Mouse (Mus musculus): Measurements from ENCODE around the gene Slc9a5. TPM values are rescaled to one million over a fixed set of nuclear protein-coding genes. Genes with fewer than 3 reads are reported as not detected.

Gene Slc9a5
- polyA plus RNA-seq, 1 experiment from 2014 or later = 12.0 TPM

DNA sequence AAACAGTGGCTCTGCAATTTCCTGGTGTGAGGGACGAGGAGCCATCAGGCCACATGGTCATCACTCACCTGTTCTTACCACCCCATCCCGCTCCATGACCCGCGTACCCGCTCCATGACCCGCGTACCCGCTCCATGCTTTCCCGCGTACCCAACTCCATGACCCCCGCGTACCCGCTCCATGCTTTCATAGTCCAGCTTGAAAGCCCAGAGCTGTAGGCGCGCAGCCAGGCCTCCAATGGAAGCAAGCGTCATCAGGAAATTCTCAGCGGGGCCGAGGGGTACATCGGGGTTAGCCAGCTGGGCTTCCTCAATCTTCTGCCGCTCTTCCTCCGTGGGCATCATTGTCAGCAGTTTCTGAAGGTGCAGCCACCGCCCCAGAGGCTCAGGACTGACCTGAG lies 17.2 kb upstream of the Slc9a5 start:
- no peak overlapping the region for H3K9ac ChIP-seq

GRCm38 (mm10) chr8:105331931-105332330 lies 16.7 kb upstream of the Slc9a5 start:
- Histone ChIP-seq H3K9ac (no peak overlapping the region), H3K4me3 (no peak overlapping the region), H3K4me2 (no peak overlapping the region), H3K27me3 (replicated peaks) (no peaks in the 10 kb centered on the region), H3K4me1 (peaks cover 9% of the 10 kb centered on the region), H3K36me3 (replicated peaks) (peaks cover 36% of the 10 kb centered on the region; the same call in 1 of the 2 replicates), H3K9me3 (no peaks in the 10 kb centered on the region), H3K27ac (no peak overlapping the region)
- WGBS = 96% methylated on average over 9 of the region's 9 CpGs
- no peak for ATAC-seq (replicated peaks)

More for the DNA sequence above, 17.2 kb upstream of the Slc9a5 start:
- Histone ChIP-seq H3K9me3 (no peaks in the 10 kb centered on the region), H3K36me3 (replicated peaks) (peaks cover 36% of the 10 kb centered on the region; the same call in 1 of the 2 replicates), H3K27ac (no peak overlapping the region), H3K4me3 (no peak overlapping the region), H3K4me2 (no peak overlapping the region), H3K27me3 (replicated peaks) (no peaks in the 10 kb centered on the region), H3K4me1 (peaks cover 11% of the 10 kb centered on the region)
- ATAC-seq (replicated peaks) = no peak
- 96% methylated on average over 22 of the region's 22 CpGs for WGBS

GRCm38 (mm10) chr8:105332523-105332922 lies 16.1 kb upstream of the Slc9a5 start:
- Histone ChIP-seq H3K36me3 (replicated peaks) (peaks cover 36% of the 10 kb centered on the region; the same call in 1 of the 2 replicates), H3K4me3 (no peak overlapping the region)

GRCm38 (mm10) chr8:105336373-105337130 lies 12.1 kb upstream of the Slc9a5 start:
- 0 out of 2 replicates have a peak overlapping the region, but pooled peaks have one; percentile 1 for H3K4me2 ChIP-seq
- no peaks in the 10 kb centered on the region for H3K4me1 ChIP-seq
- peak overlapping the region; percentile 18 for H3K4me3 ChIP-seq
- H3K36me3 ChIP-seq (replicated peaks) = 0 out of 2 replicates have a peak, but pooled peaks cover 4% of the 10 kb centered on the region
- WGBS = 50% methylated on average over 32 of the region's 32 CpGs
- ATAC-seq (replicated peaks) = peak; percentile 33
- no peak overlapping the region for H3K9ac ChIP-seq
- H3K9me3 ChIP-seq = no peaks in the 10 kb centered on the region
- no peaks in the 10 kb centered on the region for H3K27me3 ChIP-seq (replicated peaks)
- no peak overlapping the region for H3K27ac ChIP-seq

More at GRCm38 (mm10) chr8:105332523-105332922, 16.1 kb upstream of the Slc9a5 start:
- WGBS = 80% methylated on average over 2 of the region's 2 CpGs
- H3K9ac ChIP-seq = no peak overlapping the region
- ATAC-seq (replicated peaks) = no peak
- H3K9me3 ChIP-seq = no peaks in the 10 kb centered on the region
- H3K27ac ChIP-seq = no peak overlapping the region
- H3K27me3 ChIP-seq (replicated peaks) = no peaks in the 10 kb centered on the region
- H3K4me2 ChIP-seq = no peak overlapping the region
- peaks cover 3% of the 10 kb centered on the region for H3K4me1 ChIP-seq

DNA sequence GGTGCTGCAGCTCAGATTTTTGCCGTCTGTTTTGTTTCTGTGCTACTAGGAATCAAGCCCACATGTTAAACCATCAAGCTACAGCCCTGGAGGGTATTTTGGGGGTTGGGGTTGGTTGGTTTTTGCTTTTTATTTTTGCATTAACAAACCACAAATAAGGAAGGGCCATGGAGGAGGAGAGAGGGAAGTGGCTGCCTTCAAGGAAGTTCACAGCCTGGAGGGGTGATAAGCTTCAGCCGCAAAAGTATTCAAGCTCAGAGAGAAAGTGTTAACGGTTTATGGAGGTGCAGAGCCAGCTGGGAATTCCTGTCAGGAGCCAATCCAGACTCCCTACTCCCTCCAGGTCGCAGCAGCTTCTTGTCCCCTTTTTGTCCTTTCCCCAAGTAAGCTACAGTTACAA lies 9.7 kb upstream of the Slc9a5 start:
- Histone ChIP-seq H3K4me2 (no peak overlapping the region), H3K9ac (no peak overlapping the region), H3K27me3 (replicated peaks) (no peaks in the 10 kb centered on the region), H3K27ac (no peak overlapping the region), H3K4me1 (no peaks in the 10 kb centered on the region), H3K9me3 (no peaks in the 10 kb centered on the region), H3K4me3 (no peak overlapping the region), H3K36me3 (replicated peaks) (no peaks in the 10 kb centered on the region)
- WGBS = 70% methylated on average over 4 of the region's 4 CpGs
- no peak for ATAC-seq (replicated peaks)

DNA sequence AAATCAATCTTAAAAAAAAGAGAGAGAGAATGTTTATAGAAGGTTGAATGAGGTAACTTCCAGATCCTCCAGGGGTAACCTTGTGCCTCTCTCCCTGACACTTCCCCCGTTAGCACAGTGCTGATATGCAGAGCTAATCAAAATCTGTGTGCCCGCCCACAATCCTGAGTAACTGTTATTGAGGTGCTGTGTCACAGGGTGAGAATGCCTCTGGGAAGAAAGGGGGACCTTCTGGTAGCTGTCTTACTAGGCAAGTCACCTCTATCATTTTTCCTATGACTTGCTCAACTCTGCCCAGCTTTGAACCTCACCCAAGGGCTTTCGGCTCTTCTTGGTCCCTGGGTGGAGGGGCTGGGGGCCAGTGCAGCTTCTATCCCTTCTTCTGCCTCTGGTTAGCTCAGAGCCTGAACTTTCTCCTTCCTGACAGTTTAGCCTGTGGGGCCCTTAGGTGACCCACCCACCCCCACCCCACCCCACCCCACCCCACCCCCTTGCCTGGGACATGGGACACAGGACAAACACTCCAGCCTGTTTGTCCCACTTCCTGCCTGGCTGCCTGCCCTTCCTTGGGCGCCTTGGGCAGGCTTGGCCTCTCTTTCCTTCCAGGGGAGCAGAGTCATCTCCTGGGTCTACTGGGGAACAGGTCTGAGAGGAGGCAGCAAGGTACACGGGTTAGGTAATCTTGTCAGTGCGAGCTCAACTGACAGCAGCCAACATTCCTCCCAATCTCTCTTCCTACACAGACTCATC lies 8.6 kb upstream of the Slc9a5 start:
- no peak for ATAC-seq (replicated peaks)
- WGBS = 84% methylated on average over 6 of the region's 6 CpGs

GRCm38 (mm10) chr8:105341399-105341798 lies 7.2 kb upstream of the Slc9a5 start:
- 43% methylated on average over 8 of the region's 8 CpGs for WGBS
- Histone ChIP-seq H3K9ac (no peak overlapping the region), H3K4me2 (no peak overlapping the region), H3K4me3 (no peak overlapping the region), H3K27ac (no peak overlapping the region), H3K36me3 (replicated peaks) (no peaks in the 10 kb centered on the region), H3K9me3 (no peaks in the 10 kb centered on the region), H3K27me3 (replicated peaks) (0 out of 2 replicates have a peak, but pooled peaks cover under 1% of the 10 kb centered on the region), H3K4me1 (0 out of 2 replicates have a peak, but pooled peaks cover under 1% of the 10 kb centered on the region)
- no peak for ATAC-seq (replicated peaks)

More for the DNA sequence above, 8.6 kb upstream of the Slc9a5 start:
- H3K4me3 ChIP-seq = no peak overlapping the region
- H3K27ac ChIP-seq = no peak overlapping the region
- H3K9ac ChIP-seq = no peak overlapping the region
- H3K4me2 ChIP-seq = no peak overlapping the region
- H3K9me3 ChIP-seq = no peaks in the 10 kb centered on the region
- no peaks in the 10 kb centered on the region for H3K36me3 ChIP-seq (replicated peaks)
- H3K27me3 ChIP-seq (replicated peaks) = no peaks in the 10 kb centered on the region
- no peaks in the 10 kb centered on the region for H3K4me1 ChIP-seq

DNA sequence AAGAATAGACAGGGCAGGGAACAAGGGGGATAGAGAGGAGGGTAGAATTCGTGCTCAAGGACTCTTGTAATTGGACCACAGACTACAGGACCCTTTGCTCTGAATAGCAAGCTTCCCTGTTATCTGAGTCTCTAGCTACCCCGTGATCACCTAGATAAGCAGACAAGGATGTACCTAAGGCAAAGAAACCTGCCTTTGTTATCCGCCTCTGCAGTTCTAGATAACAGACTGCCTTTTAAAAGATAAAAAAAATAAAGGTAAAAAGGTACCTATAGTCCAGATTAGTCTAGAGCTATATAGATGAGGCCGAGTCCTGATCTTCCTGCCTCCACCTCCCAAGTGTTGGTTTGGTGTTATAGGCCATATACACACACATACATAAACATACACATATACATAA lies 5.9 kb upstream of the Slc9a5 start:
- no peak overlapping the region for H3K27ac ChIP-seq
- H3K36me3 ChIP-seq (replicated peaks) = no peaks in the 10 kb centered on the region
- no peak overlapping the region for H3K4me3 ChIP-seq
- H3K9ac ChIP-seq = no peak overlapping the region
- WGBS = 86% methylated on average over 4 of the region's 4 CpGs
- H3K9me3 ChIP-seq = no peaks in the 10 kb centered on the region
- no peak for ATAC-seq (replicated peaks)
- H3K27me3 ChIP-seq (replicated peaks) = peaks cover 14% of the 10 kb centered on the region
- H3K4me2 ChIP-seq = no peak overlapping the region
- H3K4me1 ChIP-seq = peaks cover 14% of the 10 kb centered on the region

- H3K9me3 ChIP-seq = no peaks in the 10 kb centered on the region
- WGBS = 78% methylated on average over 8 of the region's 8 CpGs
- H3K4me2 ChIP-seq = no peak overlapping the region
- H3K36me3 ChIP-seq (replicated peaks) = no peaks in the 10 kb centered on the region
- H3K9ac ChIP-seq = no peak overlapping the region
- H3K27ac ChIP-seq = no peak overlapping the region
- H3K4me3 ChIP-seq = no peak overlapping the region
- peaks cover 20% of the 10 kb centered on the region for H3K4me1 ChIP-seq
- ATAC-seq (replicated peaks) = no peak
- H3K27me3 ChIP-seq (replicated peaks) = peaks cover 14% of the 10 kb centered on the region
Observed at GRCm38 (mm10) chr8:105343791-105344574, 4.7 kb upstream of the Slc9a5 start.

GRCm38 (mm10) chr8:105345061-105345975 lies 3.3 kb upstream of the Slc9a5 start:
- WGBS = 72% methylated on average over 7 of the region's 7 CpGs
- H3K9ac ChIP-seq = no peak overlapping the region
- H3K9me3 ChIP-seq = no peaks in the 10 kb centered on the region

More at GRCm38 (mm10) chr8:105345061-105345975, 3.3 kb upstream of the Slc9a5 start:
- Histone ChIP-seq H3K27ac (no peak overlapping the region), H3K36me3 (replicated peaks) (no peaks in the 10 kb centered on the region), H3K27me3 (replicated peaks) (peaks cover 14% of the 10 kb centered on the region), H3K4me2 (no peak overlapping the region), H3K4me3 (no peak overlapping the region), H3K4me1 (peaks cover 30% of the 10 kb centered on the region)
- no peak for ATAC-seq (replicated peaks)
